Mouse (Mus musculus): Measurements from ENCODE around the gene Usp6nl.

Usp6nl gene

DNA sequence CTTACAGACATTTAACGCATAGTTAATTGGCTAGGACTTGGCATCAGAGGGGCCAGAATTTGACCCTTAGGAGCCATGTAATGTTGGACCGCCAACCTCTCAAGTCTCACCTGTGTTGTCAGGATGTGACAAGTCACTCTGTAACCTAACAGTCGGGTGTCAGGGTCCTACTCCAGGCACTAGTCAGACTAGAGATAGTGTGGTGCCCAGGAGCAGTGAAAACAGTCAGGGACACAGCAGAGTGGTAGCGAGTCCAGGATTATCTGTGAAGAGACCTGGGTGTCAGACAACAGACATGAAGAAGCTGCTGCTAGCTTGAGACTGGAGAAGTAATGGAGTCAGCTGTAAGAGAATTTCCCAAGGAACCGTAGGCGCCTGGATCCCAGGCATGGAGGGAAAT is 45.0 kb downstream of the Usp6nl start:
- no peak for DNase-seq (ENCODE audit: extremely low read depth, low read depth)

DNA sequence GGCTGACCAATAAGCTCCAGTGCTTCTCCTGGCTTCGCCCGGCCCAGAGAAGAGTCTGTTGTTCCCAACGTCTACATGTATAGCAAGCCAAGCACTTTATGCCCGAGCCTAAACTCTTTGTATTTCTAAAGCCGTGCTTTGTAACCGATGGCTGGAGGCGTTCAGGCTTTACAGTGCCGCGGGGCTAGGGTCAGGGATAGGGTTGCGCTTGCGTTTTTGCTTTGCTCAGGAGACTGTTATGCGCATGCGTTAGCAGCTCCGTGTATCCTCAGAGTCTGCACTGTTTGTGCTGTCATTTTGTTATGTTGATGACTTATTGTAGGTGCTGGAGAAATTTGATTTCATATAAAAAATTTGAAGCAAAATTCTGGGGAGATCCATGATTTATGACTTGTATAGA is 51.7 kb downstream of the Usp6nl start:
- no peak for DNase-seq (ENCODE audit: extremely low read depth, low read depth)

DNA sequence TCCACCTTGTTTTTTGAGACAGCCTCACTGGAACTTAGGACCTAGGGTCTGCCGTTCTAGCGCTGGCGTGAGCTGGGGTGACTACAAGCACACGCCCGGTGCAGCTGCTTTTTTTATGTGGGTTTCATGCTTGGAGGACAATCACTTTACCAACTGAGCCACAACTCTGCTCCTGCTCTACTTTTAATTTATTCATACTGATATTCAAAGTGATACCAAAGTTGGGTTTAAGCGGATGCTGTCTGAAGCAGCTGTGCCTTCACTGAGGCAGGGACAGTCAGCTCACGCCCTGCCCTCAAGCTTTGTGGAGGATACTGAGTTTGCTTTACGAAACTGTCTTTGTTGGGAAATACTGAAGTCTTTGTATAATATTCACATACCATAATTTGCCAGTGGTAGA is 53.6 kb downstream of the Usp6nl start:
- no peak for DNase-seq (ENCODE audit: extremely low read depth, low read depth)

- DNase-seq (ENCODE audit: extremely low read depth, low read depth) = no peak
Observed at GRCm38 (mm10) chr2:6376941-6377340, 54.5 kb downstream of the Usp6nl start.

DNA sequence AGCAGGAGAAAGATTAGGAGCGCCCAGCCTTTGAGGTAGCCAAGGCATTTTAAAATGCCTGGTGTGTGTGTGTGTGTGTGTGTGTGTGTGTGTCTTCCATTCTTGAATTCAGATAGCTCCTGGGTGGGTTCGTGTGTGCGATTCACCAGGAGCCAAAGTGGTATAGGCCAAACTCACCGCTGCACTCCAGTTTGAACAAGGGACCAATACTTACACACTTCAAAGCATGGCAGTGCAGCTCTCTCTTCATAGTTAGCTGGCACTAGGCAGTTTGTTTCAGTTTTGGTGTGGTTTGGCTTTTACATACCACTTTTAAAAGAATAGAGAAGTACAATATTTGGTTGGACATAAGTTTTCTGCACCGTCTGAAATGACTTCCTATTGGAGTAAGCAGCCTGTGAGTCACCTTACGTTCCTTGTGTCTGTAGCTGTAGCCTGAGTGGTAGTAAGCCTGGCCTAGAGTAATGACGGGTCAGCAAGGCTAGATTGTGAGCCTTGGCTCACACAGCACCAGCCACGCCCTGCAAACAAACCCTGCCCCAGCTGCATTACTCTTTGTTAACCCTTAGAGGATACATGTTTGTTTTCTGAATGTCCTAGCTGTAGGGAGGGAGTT is 56.2 kb downstream of the Usp6nl start:
- DNase-seq (ENCODE audit: extremely low read depth, low read depth) = peak; percentile 25

- DNase-seq (ENCODE audit: extremely low read depth, low read depth) = no peak
Observed at GRCm38 (mm10) chr2:6379731-6380212, 57.3 kb downstream of the Usp6nl start.

GRCm38 (mm10) chr2:6380401-6380800 is 57.9 kb downstream of the Usp6nl start:
- DNase-seq (ENCODE audit: extremely low read depth, low read depth) = no peak

DNA sequence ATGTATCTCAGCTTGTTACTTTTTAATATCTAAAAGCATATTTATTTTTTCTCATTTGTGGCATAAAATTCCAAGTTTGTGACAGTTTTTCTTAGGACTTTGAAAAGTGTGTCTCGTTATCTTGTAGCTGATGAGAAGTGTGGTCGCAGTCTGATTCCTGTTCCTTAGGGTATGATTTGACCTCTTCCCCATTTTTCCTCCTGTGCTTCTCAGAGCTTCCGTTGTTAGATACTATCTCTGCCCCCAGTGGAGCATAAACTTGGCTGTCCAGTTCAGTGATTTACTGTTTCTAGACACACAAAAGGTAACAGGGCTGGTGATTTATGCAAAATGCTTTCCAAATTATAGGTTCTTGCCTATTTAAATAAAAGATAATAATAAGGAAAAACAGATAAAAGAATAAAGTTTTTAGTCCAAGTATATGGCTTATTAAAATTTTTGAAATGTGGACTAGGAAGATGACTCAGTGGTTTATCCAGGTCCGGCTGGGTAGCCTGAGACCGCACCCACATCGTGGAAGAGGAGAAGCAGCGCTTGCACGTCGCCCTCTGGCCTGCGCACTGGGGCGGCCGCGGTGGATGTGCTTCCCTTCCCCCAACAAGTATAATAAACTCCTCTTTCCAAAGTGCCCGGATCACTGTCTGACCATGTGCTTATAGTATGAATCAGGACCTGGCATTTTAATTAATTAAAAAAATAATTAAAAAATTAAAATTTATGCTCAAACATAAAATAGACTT is 62.1 kb downstream of the Usp6nl start:
- DNase-seq (ENCODE audit: extremely low read depth, low read depth) = no peak

DNA sequence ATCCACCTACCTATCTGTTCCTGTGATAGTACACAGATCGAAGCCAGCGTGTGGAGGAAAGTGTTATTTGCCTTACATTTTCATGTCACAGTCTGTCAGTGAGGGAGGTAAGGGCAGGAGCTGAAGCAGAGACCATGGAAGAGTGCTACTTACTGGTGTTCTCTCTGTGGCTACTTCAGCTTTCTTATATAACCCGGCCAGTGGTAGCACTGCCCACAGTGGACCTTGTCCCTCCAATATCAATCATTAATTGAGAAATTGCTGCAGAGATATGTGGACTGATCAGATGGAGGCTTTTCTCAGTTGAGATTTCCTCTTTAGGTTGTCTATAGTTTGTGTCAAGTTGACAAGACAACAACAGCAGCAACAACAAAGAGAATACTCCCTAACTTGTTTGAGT is 66.7 kb downstream of the Usp6nl start:
- DNase-seq (ENCODE audit: extremely low read depth, low read depth) = no peak

- no peak for DNase-seq (ENCODE audit: extremely low read depth, low read depth)
Observed at GRCm38 (mm10) chr2:6391261-6391660, 68.8 kb downstream of the Usp6nl start.

- no peak for DNase-seq (ENCODE audit: extremely low read depth, low read depth)
Observed at GRCm38 (mm10) chr2:6391940-6392339, 69.5 kb downstream of the Usp6nl start.

GRCm38 (mm10) chr2:6395851-6396625 is 73.6 kb downstream of the Usp6nl start:
- peak; percentile 30 for DNase-seq (ENCODE audit: extremely low read depth, low read depth)

GRCm38 (mm10) chr2:6396626-6397146 is 74.2 kb downstream of the Usp6nl start:
- DNase-seq (ENCODE audit: extremely low read depth, low read depth) = peak; percentile 11

- no peak for DNase-seq (ENCODE audit: extremely low read depth, low read depth)
Observed at GRCm38 (mm10) chr2:6397166-6397565, 74.7 kb downstream of the Usp6nl start.

- no peak for DNase-seq (ENCODE audit: extremely low read depth, low read depth)
Observed at GRCm38 (mm10) chr2:6398826-6399225, 76.4 kb downstream of the Usp6nl start.

GRCm38 (mm10) chr2:6401039-6401438 is 78.6 kb downstream of the Usp6nl start:
- no peak for DNase-seq (ENCODE audit: extremely low read depth, low read depth)

DNA sequence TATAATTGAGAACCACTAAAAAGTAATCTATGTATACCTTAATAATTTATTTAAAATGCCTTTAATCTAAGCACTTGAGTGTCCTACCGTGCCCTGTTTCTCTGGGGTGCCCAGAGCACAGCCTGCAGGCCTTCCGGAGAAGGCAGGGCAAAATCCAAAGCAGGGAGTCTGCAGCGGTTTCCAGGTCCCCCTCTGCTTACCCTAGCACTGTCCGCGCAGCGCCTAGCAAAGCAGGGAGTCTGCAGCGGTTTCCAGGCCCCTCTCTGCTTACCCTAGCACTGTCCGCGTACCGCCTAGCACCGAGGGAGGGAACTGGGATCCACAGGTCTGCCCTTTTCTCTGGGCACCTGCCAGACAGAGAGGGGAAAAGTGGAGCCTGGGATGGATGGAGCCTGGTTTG is 80.9 kb downstream of the Usp6nl start:
- no peak for DNase-seq (ENCODE audit: extremely low read depth, low read depth)

DNA sequence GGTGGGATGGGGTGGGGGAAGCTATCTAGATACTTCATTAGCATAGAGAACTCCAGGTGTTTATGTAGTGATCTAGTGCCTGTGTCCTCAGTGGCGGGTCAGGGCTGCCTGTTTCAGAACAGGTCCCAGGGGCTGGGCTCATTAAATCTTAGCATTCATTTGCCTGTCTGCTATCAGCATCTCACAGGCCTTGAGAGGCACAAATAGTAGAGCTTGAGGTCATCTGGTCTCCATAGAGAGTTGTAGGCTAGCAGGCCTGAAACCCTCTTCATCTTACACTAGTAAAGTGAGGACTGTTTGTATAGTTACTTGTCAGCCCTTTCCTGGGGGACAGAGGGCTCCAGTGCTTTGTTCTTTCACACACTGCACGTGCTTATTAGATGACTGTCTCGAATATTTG is 81.5 kb downstream of the Usp6nl start:
- no peak for DNase-seq (ENCODE audit: extremely low read depth, low read depth)

DNA sequence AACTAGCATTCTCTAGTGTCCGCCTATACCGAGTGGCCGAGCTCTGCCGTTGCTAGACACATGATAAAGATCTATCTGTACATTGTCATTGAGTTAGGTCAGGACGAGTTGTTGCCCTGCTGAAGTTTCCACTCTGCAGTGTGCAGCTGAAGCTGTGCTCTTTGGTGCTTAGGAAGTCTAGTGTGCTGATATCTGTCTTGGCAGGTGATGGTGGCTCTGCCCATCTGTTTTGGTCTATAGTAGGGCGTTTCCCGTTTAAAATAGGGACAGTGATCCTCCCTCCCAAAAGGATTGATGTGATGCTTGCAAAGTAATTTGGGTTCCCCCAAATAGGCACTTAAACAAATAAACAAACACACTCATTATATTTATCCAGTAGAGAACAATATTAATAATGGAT is 82.2 kb downstream of the Usp6nl start:
- no peak for DNase-seq (ENCODE audit: extremely low read depth, low read depth)

GRCm38 (mm10) chr2:6405059-6406033 is 82.9 kb downstream of the Usp6nl start:
- no peak for DNase-seq (ENCODE audit: extremely low read depth, low read depth)

GRCm38 (mm10) chr2:6407711-6408110 is 85.2 kb downstream of the Usp6nl start:
- no peak for DNase-seq (ENCODE audit: extremely low read depth, low read depth)

All from MEL-GATA-1-ER (cell line).